Mouse (Mus musculus) left cerebral cortex, adult 11 months (tissue): Measurements from ENCODE around the gene Xpnpep2.

ENCODE experiments used
- DNase-seq: peaks from one replicate; pipeline ENCODE4 v3.0.0; 2022; ENCODE audit warnings: low spot score

The Xpnpep2 gene

GRCm38 (mm10) chrX:48108394-48109315 is at the start of gene Xpnpep2:
Xpnpep2 (plus strand) TSS chrX:48108725.
- DNase-seq, result no peak

GRCm38 (mm10) chrX:48062481-48062880 is 46.0 kb upstream of the Xpnpep2 start:
- no peak for DNase-seq

- no peak for DNase-seq
These were observed 44.2 kb upstream of the Xpnpep2 start for GRCm38 (mm10) chrX:48064166-48064853.

- no peak for DNase-seq
These were observed 41.6 kb upstream of the Xpnpep2 start for GRCm38 (mm10) chrX:48066891-48067290.

GRCm38 (mm10) chrX:48071961-48072360 is 36.6 kb upstream of the Xpnpep2 start:
- no peak for DNase-seq

- DNase-seq, result no peak
These were observed 36.1 kb upstream of the Xpnpep2 start for GRCm38 (mm10) chrX:48072401-48072800.

GRCm38 (mm10) chrX:48074691-48075090 is 33.8 kb upstream of the Xpnpep2 start:
- no peak for DNase-seq

GRCm38 (mm10) chrX:48076806-48077425 is 31.6 kb upstream of the Xpnpep2 start:
- no peak for DNase-seq

- no peak for DNase-seq
These were observed 26.2 kb upstream of the Xpnpep2 start for GRCm38 (mm10) chrX:48082364-48082763.

- no peak for DNase-seq
These were observed 16.4 kb upstream of the Xpnpep2 start for GRCm38 (mm10) chrX:48092129-48092528.

GRCm38 (mm10) chrX:48093555-48093954 is 15.0 kb upstream of the Xpnpep2 start:
- DNase-seq, result no peak

- no peak for DNase-seq
These were observed 13.9 kb upstream of the Xpnpep2 start for GRCm38 (mm10) chrX:48094658-48095057.

- DNase-seq, result no peak
These were observed 11.9 kb upstream of the Xpnpep2 start for GRCm38 (mm10) chrX:48096580-48096979.

- no peak for DNase-seq
These were observed 9.9 kb upstream of the Xpnpep2 start for GRCm38 (mm10) chrX:48098470-48099129.

- no peak for DNase-seq
These were observed 8.7 kb upstream of the Xpnpep2 start for GRCm38 (mm10) chrX:48099871-48100270.

- no peak for DNase-seq
These were observed 5.3 kb upstream of the Xpnpep2 start for GRCm38 (mm10) chrX:48103256-48103655.

- no peak for DNase-seq
These were observed 3.6 kb upstream of the Xpnpep2 start for GRCm38 (mm10) chrX:48104736-48105441.

GRCm38 (mm10) chrX:48106226-48106625 is 2.3 kb upstream of the Xpnpep2 start:
- DNase-seq, result no peak

- no peak for DNase-seq
These were observed 761 bp downstream of the Xpnpep2 start for GRCm38 (mm10) chrX:48109316-48109655.

- no peak for DNase-seq
These were observed 10.8 kb downstream of the Xpnpep2 start for GRCm38 (mm10) chrX:48119294-48119693.
